Mouse (Mus musculus): ENCODE results near the gene Slc9c1.

DNA sequence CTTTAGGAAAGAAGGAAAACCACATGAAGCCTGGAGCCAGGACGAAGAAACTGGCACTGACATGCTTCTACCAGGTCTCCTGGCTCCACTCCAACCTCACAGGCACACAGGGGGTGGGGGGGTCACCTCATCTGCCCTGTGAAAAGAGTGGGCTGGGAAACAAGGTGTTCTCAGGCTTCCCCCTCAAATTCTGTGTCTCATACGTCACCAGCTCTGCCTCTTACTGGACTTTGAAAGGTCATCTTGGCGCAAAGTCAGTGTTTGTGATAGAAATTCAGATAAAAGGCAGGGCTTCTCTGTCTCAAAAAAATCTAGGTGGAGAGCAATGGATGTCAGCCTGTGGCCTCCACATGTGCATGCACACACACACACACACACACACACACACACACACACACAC lies 106.2 kb downstream of the Slc9c1 start:
- no peak for TF ChIP-seq CTCF (IDR thresholded peaks at IDR 0.05; ENCODE audit: borderline replicate concordance, extremely low read depth, insufficient read depth, insufficient read length)
- TF ChIP-seq POLR2A (IDR thresholded peaks at IDR 0.05; ENCODE audit: borderline replicate concordance, extremely low read depth, insufficient read depth, insufficient read length, poor library complexity, severe bottlenecking): no peak

Measured in brain, embryonic 14.5 days (tissue).